Mouse (Mus musculus) intestine, postnatal 0 days (tissue): Measurements from ENCODE around the gene Saysd1. TPM values are rescaled to one million over a fixed set of nuclear protein-coding genes. Genes with fewer than 3 reads are reported as not detected.

Experiments
- ATAC-seq: fragments of 200-750 bp; cut with Nextera tagmentation; 2 replicates; pipeline ENCODE4 v1.8.0; 2017; ENCODE audit warnings: mild to moderate bottlenecking, moderate TSS enrichment, moderate library complexity
- H3K27ac ChIP-seq: fragments of 300-500 bp; sonication (generic); 2 replicates; pipeline ENCODE4 v1.5.1; 2014; ENCODE audit warnings: mild to moderate bottlenecking, low read depth, low read length, moderate library complexity
- H3K27me3 ChIP-seq: fragments of 300-500 bp; sonication (generic); replicated peaks from 2 replicates; pipeline ENCODE4 v1.6.1; 2014; ENCODE audit warnings: low read length, mixed read lengths; ENCODE audit not compliant: control insufficient read depth, insufficient read depth
- H3K36me3 ChIP-seq: fragments of 300-500 bp; sonication (generic); 2 replicates; pipeline ENCODE4 v1.6.1; 2014; ENCODE audit warnings: mild to moderate bottlenecking, moderate library complexity; ENCODE audit not compliant: control insufficient read depth, insufficient read depth
- H3K4me1 ChIP-seq: fragments of 300-500 bp; sonication (generic); replicated peaks from 2 replicates; pipeline ENCODE4 v1.6.1; 2014; ENCODE audit warnings: antibody characterized with exemption, low read length, mixed read lengths; ENCODE audit not compliant: control insufficient read depth, insufficient read depth
- H3K4me2 ChIP-seq: fragments of 300-500 bp; sonication (generic); replicated peaks from 2 replicates; pipeline ENCODE4 v1.6.1; 2014; ENCODE audit warnings: low read depth, mild to moderate bottlenecking, moderate library complexity
- H3K4me3 ChIP-seq: fragments of 300-500 bp; sonication (generic); 2 replicates; pipeline ENCODE4 v1.5.1; 2014; ENCODE audit warnings: low read depth, low read length
- H3K9ac ChIP-seq: fragments of 300-500 bp; sonication (generic); 2 replicates; pipeline ENCODE4 v1.6.1; 2014; ENCODE audit warnings: mild to moderate bottlenecking, low read depth, low read length
- H3K9me3 ChIP-seq: fragments of 300-500 bp; sonication (generic); 2 replicates; pipeline ENCODE4 v1.6.1; 2016; ENCODE audit warnings: mixed run types; ENCODE audit not compliant: control insufficient read depth
- CTCF ChIP-seq: sonication (generic); IDR thresholded peaks from 2 replicates; pipeline ENCODE4 v1.5.1; 2016; ENCODE audit warnings: low read depth, mild to moderate bottlenecking, control low read depth, antibody characterized with exemption, moderate library complexity
- whole genome bisulfite sequencing: fragments of 180-500 bp; shearing (Covaris S2); extraction: QIAGEN DNeasy Blood & Tissue Kit; methylation state at CpG from one replicate; pipeline ENCODE4 v1.1.7; 2014; 5-methylcytosine and 5-hydroxymethylcytosine counted together
- polyA plus RNA-seq: library from polyadenylated mRNA; unstranded; fragments of >200 nt; fragmentation: Nextera tagmentation; extraction: Ambion mirVana; gene quantifications from 2 replicates; pipeline ENCODE4 v1.2.1, GENCODE M21; 2015

The Saysd1 gene
- polyA plus RNA-seq, 1 experiment from 2014 or later = 55.6 TPM

DNA sequence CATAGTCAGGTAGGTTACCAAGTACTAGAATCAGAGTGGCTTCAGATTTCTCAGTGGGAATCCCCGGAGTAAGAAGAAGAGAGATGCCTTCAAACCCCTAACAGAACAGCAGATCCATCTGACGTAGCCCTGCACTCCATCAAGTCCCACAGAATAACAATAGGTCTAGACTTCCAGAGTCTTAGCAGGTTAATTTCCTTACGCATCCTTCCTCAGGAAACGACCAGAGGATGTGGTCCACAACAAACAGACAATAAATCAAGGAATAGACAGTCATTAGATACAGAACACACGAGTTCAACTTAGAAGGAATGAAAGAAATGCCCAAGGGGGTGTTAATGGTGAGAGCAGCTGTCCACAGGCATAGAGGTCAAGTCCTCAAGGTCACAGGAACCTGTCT lies 43.4 kb downstream of the Saysd1 start:
- no peak overlapping the region for H3K4me3 ChIP-seq
- H3K4me2 ChIP-seq = no peak overlapping the region
- no peaks in the 10 kb centered on the region for H3K27me3 ChIP-seq
- H3K27ac ChIP-seq = no peak overlapping the region
- WGBS = 34% methylated on average over 5 of the region's 5 CpGs
- no peaks in the 10 kb centered on the region for H3K9me3 ChIP-seq
- TF ChIP-seq CTCF = no peak
- H3K36me3 ChIP-seq = no peaks in the 10 kb centered on the region
- no peak overlapping the region for H3K9ac ChIP-seq
- no peaks in the 10 kb centered on the region for H3K4me1 ChIP-seq
- ATAC-seq = no peak

DNA sequence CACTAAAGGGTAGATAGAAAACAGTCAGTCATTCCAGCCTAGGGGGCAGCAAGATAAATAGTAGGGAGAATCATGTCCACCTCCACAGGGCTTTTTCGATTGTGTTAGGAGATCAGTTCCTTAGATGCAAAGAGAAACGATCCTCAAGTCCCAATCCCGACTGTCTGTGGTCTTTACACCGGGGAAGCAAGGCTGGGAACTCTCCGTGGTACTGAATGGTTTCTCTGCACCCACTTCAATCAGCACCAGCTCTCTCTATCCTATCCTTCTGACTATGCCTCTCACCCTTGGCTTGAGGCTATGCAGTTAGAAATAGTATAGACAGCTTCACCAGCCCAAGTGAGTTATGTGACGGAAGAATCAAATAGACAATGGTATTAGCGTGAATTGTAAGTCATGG lies 44.8 kb downstream of the Saysd1 start:
- WGBS = 15% methylated on average over 7 of the region's 7 CpGs
- Histone ChIP-seq H3K9ac (no peak overlapping the region), H3K9me3 (no peaks in the 10 kb centered on the region), H3K27ac (no peak overlapping the region), H3K4me3 (no peak overlapping the region), H3K4me2 (no peak overlapping the region), H3K4me1 (no peaks in the 10 kb centered on the region), H3K27me3 (no peaks in the 10 kb centered on the region), H3K36me3 (no peaks in the 10 kb centered on the region)
- ATAC-seq = no peak
- TF ChIP-seq CTCF = no peak

GRCm38 (mm10) chr14:20084335-20084734 lies 54.0 kb downstream of the Saysd1 start:
- Histone ChIP-seq H3K4me1 (peaks cover 12% of the 10 kb centered on the region; the same call in 1 of the 2 replicates), H3K9me3 (no peaks in the 10 kb centered on the region), H3K4me2 (no peak overlapping the region), H3K27ac (no peak overlapping the region), H3K27me3 (no peaks in the 10 kb centered on the region), H3K4me3 (no peak overlapping the region), H3K9ac (no peak overlapping the region), H3K36me3 (no peaks in the 10 kb centered on the region)
- ATAC-seq = no peak
- TF ChIP-seq CTCF = peak; percentile 22; the same call in 1 of the 2 replicates

GRCm38 (mm10) chr14:20082536-20083325 lies 55.6 kb downstream of the Saysd1 start:
- Histone ChIP-seq H3K27ac (peak overlapping the region; percentile 96), H3K36me3 (no peaks in the 10 kb centered on the region), H3K4me1 (peaks cover 12% of the 10 kb centered on the region; the same call in 1 of the 2 replicates), H3K27me3 (no peaks in the 10 kb centered on the region), H3K4me3 (peak overlapping the region; percentile 53), H3K9me3 (no peaks in the 10 kb centered on the region), H3K4me2 (peak overlapping the region; percentile 77), H3K9ac (peak overlapping the region; percentile 64)
- WGBS = 1% methylated on average over 56 of the region's 56 CpGs
- peak; percentile 99 for ATAC-seq
- no peak for TF ChIP-seq CTCF

DNA sequence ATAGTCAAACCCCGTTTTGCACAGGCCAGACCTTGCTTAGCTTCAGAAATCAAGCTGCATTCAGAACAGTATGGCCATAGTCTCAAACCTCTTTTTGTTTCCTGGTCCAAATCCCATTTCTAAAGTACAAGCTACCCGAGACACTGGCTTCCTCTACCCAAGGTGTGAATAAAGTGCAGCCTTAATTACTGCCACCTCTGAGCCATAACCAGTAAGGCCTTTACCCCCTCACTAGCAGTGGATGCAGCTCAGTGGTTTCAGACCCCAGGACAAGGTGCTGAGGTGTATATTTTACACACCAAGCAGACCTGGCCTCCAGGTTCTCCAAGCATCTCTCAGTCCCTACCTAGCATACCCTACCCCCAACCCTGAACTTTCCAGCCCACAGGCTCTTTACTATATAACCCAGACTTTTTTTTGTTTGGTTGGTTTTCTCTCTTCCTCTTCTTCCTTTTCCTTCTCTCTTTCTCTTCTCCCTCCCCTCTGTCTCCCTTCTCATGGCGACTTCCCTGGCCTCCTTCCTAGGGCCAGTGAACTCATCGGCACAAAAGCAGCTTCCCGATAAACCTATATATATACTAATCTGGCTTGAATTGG lies 56.3 kb downstream of the Saysd1 start:
- Histone ChIP-seq H3K4me1 (peaks cover 12% of the 10 kb centered on the region; the same call in 1 of the 2 replicates), H3K27me3 (no peaks in the 10 kb centered on the region), H3K4me3 (peak overlapping the region; percentile 53; the same call in 1 of the 2 replicates), H3K9ac (0 out of 2 replicates have a peak overlapping the region, but pooled peaks have one; percentile 64), H3K9me3 (no peaks in the 10 kb centered on the region), H3K27ac (peak overlapping the region; percentile 96), H3K36me3 (no peaks in the 10 kb centered on the region), H3K4me2 (peak overlapping the region; percentile 77)
- TF ChIP-seq CTCF = no peak
- WGBS = 44% methylated on average over 5 of the region's 5 CpGs
- ATAC-seq = no peak

- Histone ChIP-seq H3K4me1 (peaks cover 12% of the 10 kb centered on the region; the same call in 1 of the 2 replicates), H3K9me3 (no peaks in the 10 kb centered on the region), H3K36me3 (no peaks in the 10 kb centered on the region), H3K27ac (peak overlapping the region; percentile 35; the same call in 1 of the 2 replicates), H3K27me3 (no peaks in the 10 kb centered on the region), H3K9ac (no peak overlapping the region), H3K4me2 (peak overlapping the region; percentile 77; the same call in 1 of the 2 replicates), H3K4me3 (no peak overlapping the region)
- WGBS = 29% methylated on average over 1 of the region's 1 CpGs
- no peak for TF ChIP-seq CTCF
- ATAC-seq = no peak
Measured at GRCm38 (mm10) chr14:20081084-20081483, 57.2 kb downstream of the Saysd1 start.
